Mouse (Mus musculus) midbrain, embryonic 13.5 days (tissue): ENCODE results near the gene Nt5dc3. TPM values are rescaled to one million over a fixed set of nuclear protein-coding genes. Genes with fewer than 3 reads are reported as not detected.
A peak's percentile ranks its signal among the peaks of the same experiment; 100 is the strongest.

Source experiments
- ATAC-seq: fragments of 200-750 bp; cut with Nextera tagmentation; 2 replicates; pipeline ENCODE4 v1.8.0; 2017; ENCODE audit warnings: mild to moderate bottlenecking, moderate TSS enrichment, moderate library complexity
- H3K27ac ChIP-seq: fragments of 300-500 bp; sonication (generic); 2 replicates; pipeline ENCODE4 v1.5.1; 2015; ENCODE audit warnings: inconsistent platforms, mild to moderate bottlenecking, moderate library complexity
- H3K27me3 ChIP-seq: fragments of 300-500 bp; sonication (generic); 2 replicates; pipeline ENCODE4 v1.6.1; 2015; ENCODE audit warnings: mild to moderate bottlenecking, inconsistent platforms
- H3K36me3 ChIP-seq: fragments of 300-500 bp; sonication (generic); 2 replicates; pipeline ENCODE4 v1.6.1; 2015; ENCODE audit warnings: mild to moderate bottlenecking, inconsistent platforms
- H3K4me1 ChIP-seq: fragments of 300-500 bp; sonication (generic); replicated peaks from 2 replicates; pipeline ENCODE4 v1.6.1; 2015; ENCODE audit warnings: inconsistent platforms
- H3K4me2 ChIP-seq: fragments of 300-500 bp; sonication (generic); replicated peaks from 2 replicates; pipeline ENCODE4 v1.6.1; 2015; ENCODE audit warnings: moderate library complexity, mild to moderate bottlenecking, inconsistent platforms
- H3K4me3 ChIP-seq: fragments of 300-500 bp; sonication (generic); replicated peaks from 2 replicates; pipeline ENCODE4 v1.5.1; 2015; ENCODE audit warnings: mild to moderate bottlenecking, inconsistent platforms
- H3K9ac ChIP-seq: fragments of 300-500 bp; sonication (generic); replicated peaks from 2 replicates; pipeline ENCODE4 v1.6.1; 2015; ENCODE audit warnings: mild to moderate bottlenecking, inconsistent platforms
- H3K9me3 ChIP-seq: fragments of 300-500 bp; sonication (generic); 2 replicates; pipeline ENCODE4 v1.6.1; 2016; ENCODE audit warnings: mild to moderate bottlenecking, inconsistent platforms
- WGBS: fragments of 180-500 bp; shearing (Covaris S2); methylation state at CpG from one replicate; pipeline ENCODE4 v1.1.7; 2015; 5-methylcytosine and 5-hydroxymethylcytosine counted together
- polyA plus RNA-seq: library from polyadenylated mRNA; unstranded; fragments of >200 nt; fragmentation: Nextera tagmentation; extraction: Ambion mirVana; gene quantifications from 2 replicates; pipeline ENCODE4 v1.2.1, GENCODE M21; 2015

The Nt5dc3 gene
- polyA plus RNA-seq, 1 experiment from 2014 or later, result 5.9 TPM

GRCm38 (mm10) chr10:86825871-86826522 is 47.2 kb downstream of the Nt5dc3 start:
- ATAC-seq, result no peak
- no peak overlapping the region for H3K9ac ChIP-seq
- no peaks in the 10 kb centered on the region for H3K4me1 ChIP-seq
- no peaks in the 10 kb centered on the region for H3K9me3 ChIP-seq
- no peak overlapping the region for H3K4me3 ChIP-seq
- H3K4me2 ChIP-seq, result no peak overlapping the region
- H3K27me3 ChIP-seq, result no peaks in the 10 kb centered on the region
- H3K36me3 ChIP-seq, result peaks cover 36% of the 10 kb centered on the region
- WGBS, result 94% methylated on average over 10 of the region's 10 CpGs
- H3K27ac ChIP-seq, result no peak overlapping the region

GRCm38 (mm10) chr10:86826929-86827328 is 48.1 kb downstream of the Nt5dc3 start:
- no peak overlapping the region for H3K9ac ChIP-seq
- H3K4me1 ChIP-seq, result no peaks in the 10 kb centered on the region
- no peaks in the 10 kb centered on the region for H3K9me3 ChIP-seq
- H3K4me3 ChIP-seq, result no peak overlapping the region
- no peaks in the 10 kb centered on the region for H3K27me3 ChIP-seq
- no peak overlapping the region for H3K4me2 ChIP-seq
- H3K27ac ChIP-seq, result no peak overlapping the region
- 89% methylated on average over 3 of the region's 3 CpGs for WGBS
- ATAC-seq, result no peak
- H3K36me3 ChIP-seq, result peaks cover 27% of the 10 kb centered on the region

GRCm38 (mm10) chr10:86828221-86829135 is 49.7 kb downstream of the Nt5dc3 start:
- no peak for ATAC-seq
- Histone ChIP-seq H3K4me3 (no peak overlapping the region), H3K4me2 (no peak overlapping the region), H3K9me3 (no peaks in the 10 kb centered on the region), H3K36me3 (peaks cover 21% of the 10 kb centered on the region), H3K27me3 (no peaks in the 10 kb centered on the region), H3K9ac (no peak overlapping the region), H3K4me1 (no peaks in the 10 kb centered on the region), H3K27ac (no peak overlapping the region)
- 86% methylated on average over 15 of the region's 15 CpGs for WGBS

GRCm38 (mm10) chr10:86829515-86829914 is 50.7 kb downstream of the Nt5dc3 start:
- Histone ChIP-seq H3K9me3 (no peaks in the 10 kb centered on the region), H3K27me3 (no peaks in the 10 kb centered on the region), H3K27ac (no peak overlapping the region), H3K4me1 (no peaks in the 10 kb centered on the region), H3K9ac (no peak overlapping the region), H3K4me3 (no peak overlapping the region), H3K4me2 (no peak overlapping the region), H3K36me3 (peaks cover 22% of the 10 kb centered on the region)
- ATAC-seq, result no peak
- WGBS, result 87% methylated on average over 2 of the region's 2 CpGs

- Histone ChIP-seq H3K4me2 (no peak overlapping the region), H3K27ac (no peak overlapping the region), H3K4me1 (no peaks in the 10 kb centered on the region), H3K36me3 (peaks cover 10% of the 10 kb centered on the region), H3K27me3 (no peaks in the 10 kb centered on the region), H3K9ac (no peak overlapping the region), H3K4me3 (no peak overlapping the region), H3K9me3 (no peaks in the 10 kb centered on the region)
- no peak for ATAC-seq
- WGBS, result 80% methylated on average over 4 of the region's 4 CpGs
Measured at GRCm38 (mm10) chr10:86836784-86837183, 58.0 kb downstream of the Nt5dc3 start.

GRCm38 (mm10) chr10:86838827-86839226 is 60.0 kb downstream of the Nt5dc3 start:
- 93% methylated on average over 6 of the region's 6 CpGs for WGBS
- peaks cover 10% of the 10 kb centered on the region for H3K36me3 ChIP-seq
- H3K9me3 ChIP-seq, result no peaks in the 10 kb centered on the region
- H3K4me3 ChIP-seq, result no peak overlapping the region
- H3K4me2 ChIP-seq, result no peak overlapping the region
- no peak for ATAC-seq
- H3K27ac ChIP-seq, result no peak overlapping the region
- H3K27me3 ChIP-seq, result no peaks in the 10 kb centered on the region
- H3K4me1 ChIP-seq, result no peaks in the 10 kb centered on the region
- H3K9ac ChIP-seq, result no peak overlapping the region

GRCm38 (mm10) chr10:86842659-86843058 is 63.9 kb downstream of the Nt5dc3 start:
- H3K4me3 ChIP-seq, result no peak overlapping the region
- no peak for ATAC-seq
- H3K27me3 ChIP-seq, result no peaks in the 10 kb centered on the region
- WGBS, result 85% methylated on average over 5 of the region's 5 CpGs
- no peaks in the 10 kb centered on the region for H3K4me1 ChIP-seq
- no peak overlapping the region for H3K9ac ChIP-seq
- no peaks in the 10 kb centered on the region for H3K36me3 ChIP-seq
- no peak overlapping the region for H3K4me2 ChIP-seq
- H3K27ac ChIP-seq, result no peak overlapping the region
- H3K9me3 ChIP-seq, result no peaks in the 10 kb centered on the region

- H3K4me1 ChIP-seq, result 0 out of 2 replicates have a peak, but pooled peaks cover under 1% of the 10 kb centered on the region
- no peaks in the 10 kb centered on the region for H3K9me3 ChIP-seq
- H3K36me3 ChIP-seq, result no peaks in the 10 kb centered on the region
- H3K9ac ChIP-seq, result no peak overlapping the region
- 89% methylated on average over 9 of the region's 9 CpGs for WGBS
- H3K27me3 ChIP-seq, result no peaks in the 10 kb centered on the region
- no peak overlapping the region for H3K27ac ChIP-seq
- ATAC-seq, result no peak
- no peak overlapping the region for H3K4me2 ChIP-seq
- no peak overlapping the region for H3K4me3 ChIP-seq
Measured at GRCm38 (mm10) chr10:86846926-86847467, 68.2 kb downstream of the Nt5dc3 start.

- Histone ChIP-seq H3K27me3 (no peaks in the 10 kb centered on the region), H3K9ac (no peak overlapping the region), H3K4me1 (0 out of 2 replicates have a peak, but pooled peaks cover 3% of the 10 kb centered on the region), H3K9me3 (no peaks in the 10 kb centered on the region), H3K4me3 (no peak overlapping the region), H3K4me2 (no peak overlapping the region), H3K36me3 (no peaks in the 10 kb centered on the region), H3K27ac (no peak overlapping the region)
- no peak for ATAC-seq
- WGBS, result 80% methylated on average over 4 of the region's 4 CpGs
Measured at GRCm38 (mm10) chr10:86849087-86849486, 70.3 kb downstream of the Nt5dc3 start.

GRCm38 (mm10) chr10:86849508-86849907 is 70.7 kb downstream of the Nt5dc3 start:
- H3K9me3 ChIP-seq, result no peaks in the 10 kb centered on the region
- ATAC-seq, result no peak
- H3K36me3 ChIP-seq, result no peaks in the 10 kb centered on the region
- no peak overlapping the region for H3K27ac ChIP-seq
- H3K4me1 ChIP-seq, result 0 out of 2 replicates have a peak, but pooled peaks cover 3% of the 10 kb centered on the region
- no peak overlapping the region for H3K4me2 ChIP-seq
- H3K9ac ChIP-seq, result no peak overlapping the region
- WGBS, result 85% methylated on average over 4 of the region's 4 CpGs
- no peaks in the 10 kb centered on the region for H3K27me3 ChIP-seq
- no peak overlapping the region for H3K4me3 ChIP-seq

- Histone ChIP-seq H3K36me3 (no peaks in the 10 kb centered on the region), H3K9me3 (no peaks in the 10 kb centered on the region), H3K27me3 (no peaks in the 10 kb centered on the region), H3K27ac (no peak overlapping the region), H3K4me1 (0 out of 2 replicates have a peak, but pooled peaks cover 3% of the 10 kb centered on the region), H3K4me2 (no peak overlapping the region), H3K9ac (no peak overlapping the region), H3K4me3 (no peak overlapping the region)
- 71% methylated on average over 6 of the region's 6 CpGs for WGBS
- peak; percentile 48; the same call in 1 of the 2 replicates for ATAC-seq
Measured at GRCm38 (mm10) chr10:86852160-86852559, 73.4 kb downstream of the Nt5dc3 start.

- no peak overlapping the region for H3K4me2 ChIP-seq
- WGBS, result 84% methylated on average over 3 of the region's 3 CpGs
- no peak overlapping the region for H3K4me3 ChIP-seq
- no peaks in the 10 kb centered on the region for H3K27me3 ChIP-seq
- no peaks in the 10 kb centered on the region for H3K36me3 ChIP-seq
- no peaks in the 10 kb centered on the region for H3K9me3 ChIP-seq
- H3K4me1 ChIP-seq, result 0 out of 2 replicates have a peak, but pooled peaks cover 3% of the 10 kb centered on the region
- H3K27ac ChIP-seq, result no peak overlapping the region
- no peak overlapping the region for H3K9ac ChIP-seq
- ATAC-seq, result no peak
Measured at GRCm38 (mm10) chr10:86853433-86853832, 74.6 kb downstream of the Nt5dc3 start.
